Mouse (Mus musculus) brain, embryonic 18.5 days (tissue): ENCODE measurements at regions not wholly inside any gene's neighbourhood (a gene's known extent, or its start where the extent isn't known, plus 50 kb on each side); places are given as distances from the start of the nearest gene placed in this dataset.

Experiments used
- DNase-seq: peaks from one replicate; pipeline ENCODE4 v3.0.0-alpha.2; 2012; ENCODE audit warnings: low read depth, low spot score

- no peak for DNase-seq
Observed at GRCm38 (mm10) chr13:39774554-39774953, 586.7 kb downstream of the Ofcc1 start.

DNA sequence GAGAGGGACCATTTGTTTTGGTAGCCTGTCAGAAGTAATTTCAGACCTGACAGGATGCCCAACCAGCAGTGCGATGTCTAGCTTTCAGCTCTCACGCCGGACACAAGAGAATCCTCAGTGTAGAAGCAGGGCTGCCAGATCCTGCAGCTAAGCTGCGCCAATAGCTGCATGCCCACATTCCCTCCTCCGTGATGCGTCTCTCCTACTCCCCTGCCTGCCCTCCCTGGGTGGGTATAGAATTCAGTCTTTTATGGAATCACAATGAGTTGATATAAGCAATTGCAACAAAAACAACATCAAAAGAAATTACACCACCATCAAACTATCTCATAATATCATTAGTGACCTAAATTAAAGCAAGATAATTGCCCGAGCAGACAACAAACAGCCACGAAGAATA, 587.1 kb downstream of the Ofcc1 start:
- no peak for DNase-seq

GRCm38 (mm10) chr13:39769228-39769627, 592.0 kb downstream of the Ofcc1 start:
- no peak for DNase-seq

DNA sequence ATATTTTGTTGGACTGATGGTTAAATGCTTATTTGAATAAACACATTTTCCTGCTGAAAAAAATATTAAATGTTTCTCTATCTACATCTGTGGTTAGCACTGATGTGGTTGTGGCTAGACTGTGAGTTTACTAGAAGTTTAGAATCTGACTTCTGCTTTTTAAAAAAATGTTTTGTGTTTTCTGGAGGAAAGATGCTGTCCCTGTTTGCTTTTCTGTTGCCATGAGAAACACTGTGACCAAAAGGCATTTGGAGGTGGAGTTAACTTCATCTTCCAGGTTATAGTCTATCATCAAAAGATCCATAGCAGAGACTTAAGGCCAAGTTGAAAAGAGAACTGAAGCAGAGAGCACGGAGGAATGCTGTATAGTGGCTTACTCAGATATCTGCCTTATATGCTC, 594.4 kb downstream of the Ofcc1 start:
- no peak for DNase-seq
